Mouse (Mus musculus) thymus, postnatal 14 days (tissue): ENCODE results near the gene App.

Source experiments
- DNase-seq: peaks from one replicate; pipeline ENCODE4 v3.0.0; 2021

The App gene

DNA sequence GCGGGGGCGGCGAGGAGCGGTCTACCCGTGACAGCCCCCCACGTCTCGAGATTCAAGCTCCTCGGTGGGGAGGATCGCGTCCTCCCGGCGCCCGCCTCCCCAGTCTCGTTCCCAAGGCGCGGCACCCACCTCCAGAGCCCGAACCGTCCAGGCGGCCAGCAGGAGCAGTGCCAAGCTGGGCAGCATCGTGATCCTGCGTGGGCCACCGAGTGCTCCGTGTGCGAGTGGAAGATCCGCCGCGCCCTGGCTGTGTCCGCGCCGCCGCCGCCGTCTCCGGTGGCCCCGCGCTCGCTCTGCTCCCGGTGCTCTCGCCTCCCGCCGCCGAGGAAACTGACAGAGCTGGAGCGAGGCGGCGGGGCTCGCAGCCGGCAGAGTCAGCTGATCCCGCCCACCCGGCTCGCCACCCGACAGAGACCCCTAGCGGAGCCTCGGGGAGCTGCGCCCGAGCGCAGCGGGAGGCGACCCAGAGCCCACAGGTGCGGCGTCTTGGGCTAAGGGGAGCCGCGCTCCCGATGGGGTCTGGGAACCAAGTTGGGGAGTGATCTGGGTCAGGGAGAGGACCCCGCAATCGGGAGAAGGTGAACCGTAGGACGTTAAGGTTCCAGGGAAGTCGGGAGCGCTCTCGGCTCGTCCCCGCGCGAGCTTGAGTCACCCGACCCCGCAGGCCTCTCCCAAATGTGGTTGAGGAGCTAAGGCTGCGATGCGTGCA lies at the start of gene App:
Gene App, minus strand, starts transcription at position 394 of the 709 bp plus-strand sequence.
- DNase-seq = peak; percentile 82

DNA sequence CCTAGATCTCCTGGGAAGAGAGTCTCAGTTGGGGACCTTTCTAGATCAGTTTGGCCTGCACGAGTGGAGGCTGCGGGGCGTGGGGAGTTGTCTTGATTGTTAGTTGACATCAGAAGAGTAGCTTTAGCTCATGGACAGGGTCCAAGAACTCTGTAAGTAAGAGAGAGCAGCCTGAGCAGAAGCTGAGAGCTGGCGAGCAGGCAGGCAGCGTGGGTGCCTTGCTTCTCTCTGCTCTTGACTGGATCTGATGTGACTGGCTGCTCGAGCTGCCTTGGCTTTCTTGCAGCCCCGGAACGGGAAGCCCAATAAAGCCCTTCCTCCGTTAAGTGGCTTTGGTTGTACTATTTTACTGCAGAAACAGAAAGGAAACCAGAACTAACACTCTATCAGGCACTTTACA lies 42.3 kb upstream of the App start:
- DNase-seq = no peak

DNA sequence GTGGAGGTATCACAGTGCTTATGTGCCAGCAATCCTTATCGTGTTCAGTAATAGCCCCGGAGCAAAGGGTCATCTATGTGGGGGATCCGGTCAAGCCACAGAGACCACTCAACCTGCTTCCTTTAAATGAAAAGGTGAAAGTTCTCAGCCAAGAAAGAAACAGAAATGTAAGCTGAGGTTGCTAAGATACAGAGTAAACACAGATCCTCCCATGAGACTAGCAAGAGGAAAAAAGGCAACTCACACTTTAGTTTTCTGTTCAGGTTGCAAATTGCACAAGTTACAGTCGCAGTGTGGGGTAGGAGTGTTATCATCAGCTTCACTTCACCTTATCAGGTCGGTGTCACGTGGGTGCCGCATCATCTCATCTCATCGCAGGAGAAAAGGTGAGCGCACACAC lies 41.6 kb upstream of the App start:
- no peak for DNase-seq

DNA sequence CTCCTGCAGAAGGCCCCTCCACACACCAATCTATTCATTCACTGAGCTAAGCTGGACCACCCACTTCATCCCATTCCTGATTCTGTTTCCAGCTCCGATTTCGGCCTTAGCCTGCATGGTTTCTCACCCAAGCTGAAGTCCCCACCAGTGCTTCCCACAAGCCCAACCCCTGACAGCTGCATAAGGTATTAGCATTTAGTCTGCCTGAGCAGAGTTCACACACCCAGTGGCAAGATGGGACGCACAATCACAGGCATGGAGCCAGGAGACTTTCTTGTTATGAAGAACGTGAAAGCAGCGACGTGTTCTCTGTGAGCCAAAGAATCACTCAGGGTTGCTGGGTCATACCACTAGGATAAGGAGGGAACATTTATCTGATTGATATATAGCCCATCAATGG lies 22.1 kb upstream of the App start:
- DNase-seq = no peak

DNA sequence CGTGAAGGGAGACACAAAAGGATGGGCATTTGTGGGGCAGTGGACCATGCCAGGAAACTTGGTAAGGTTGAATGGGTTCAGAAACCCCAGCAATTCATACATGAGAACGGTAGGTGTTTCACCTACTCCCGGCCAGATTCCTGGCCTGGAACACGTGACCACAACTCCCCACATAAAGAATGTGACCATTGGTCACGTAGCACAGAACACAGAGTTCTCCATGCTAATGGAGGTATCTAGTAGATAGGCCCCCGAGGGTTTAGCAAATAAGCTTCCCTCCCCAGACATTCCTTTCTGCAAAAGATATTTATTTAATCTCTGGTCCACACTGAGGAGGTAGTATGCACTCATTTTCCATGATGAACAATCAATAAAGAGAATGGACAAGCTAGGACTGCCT lies 21.6 kb upstream of the App start:
- no peak for DNase-seq

DNA sequence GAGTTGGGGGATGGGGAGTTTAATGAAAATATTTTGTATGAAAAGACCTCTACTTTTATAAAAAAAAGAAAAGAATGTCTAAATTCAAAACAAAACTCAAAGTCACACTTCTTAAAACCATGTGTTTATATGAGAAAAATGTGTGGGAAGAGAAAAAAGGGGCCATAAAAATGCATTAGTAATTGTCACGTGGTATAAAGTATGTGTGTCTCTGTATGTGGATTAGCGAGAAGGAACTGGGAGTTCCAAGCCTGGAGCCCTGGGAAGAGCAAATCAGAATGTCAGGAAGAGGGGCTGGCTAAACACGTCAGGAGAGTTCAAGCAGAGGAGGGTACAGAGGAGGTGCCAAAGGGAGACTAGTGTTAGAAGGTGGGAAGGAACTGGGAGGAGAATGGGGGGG lies 7.9 kb upstream of the App start:
- DNase-seq = no peak

DNA sequence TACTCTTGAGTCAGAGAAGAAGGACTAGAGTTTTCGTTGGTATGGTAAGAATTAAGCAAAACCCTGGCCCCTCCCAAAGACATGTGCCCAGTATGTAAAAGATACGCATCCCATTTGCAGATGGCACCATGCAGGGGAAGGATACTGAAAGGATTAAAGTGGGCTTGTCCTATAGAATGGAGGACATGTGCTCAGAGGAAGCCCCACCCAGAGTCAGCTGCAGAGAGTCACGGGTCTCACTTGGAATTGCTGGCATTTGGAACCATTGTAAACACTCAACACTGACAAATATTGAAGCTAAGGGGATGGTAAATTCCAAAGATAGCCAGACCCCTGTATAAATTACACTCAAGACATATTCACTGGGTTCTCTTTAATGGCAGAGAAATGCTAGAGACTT lies 7.1 kb upstream of the App start:
- no peak for DNase-seq

DNA sequence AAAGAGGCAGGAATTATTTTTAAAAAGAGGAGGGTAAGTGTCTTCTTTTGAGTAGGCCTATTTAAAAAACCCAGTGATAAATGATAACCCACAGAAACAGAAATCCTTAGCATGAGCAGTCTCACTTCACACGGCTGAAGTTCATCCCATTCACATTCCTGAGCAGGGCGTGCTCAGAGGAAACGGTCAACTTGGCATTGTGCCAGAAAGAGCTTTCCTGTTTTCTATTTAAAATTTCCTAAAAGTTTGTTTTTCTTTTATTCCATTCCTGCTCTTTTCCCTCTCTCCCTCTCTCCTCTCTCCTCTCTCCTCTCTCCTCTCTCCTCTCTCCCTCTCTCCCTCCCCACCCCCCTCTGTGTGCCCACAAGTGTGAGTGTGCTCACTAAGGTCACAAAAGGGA lies 3.1 kb upstream of the App start:
- DNase-seq = no peak

DNA sequence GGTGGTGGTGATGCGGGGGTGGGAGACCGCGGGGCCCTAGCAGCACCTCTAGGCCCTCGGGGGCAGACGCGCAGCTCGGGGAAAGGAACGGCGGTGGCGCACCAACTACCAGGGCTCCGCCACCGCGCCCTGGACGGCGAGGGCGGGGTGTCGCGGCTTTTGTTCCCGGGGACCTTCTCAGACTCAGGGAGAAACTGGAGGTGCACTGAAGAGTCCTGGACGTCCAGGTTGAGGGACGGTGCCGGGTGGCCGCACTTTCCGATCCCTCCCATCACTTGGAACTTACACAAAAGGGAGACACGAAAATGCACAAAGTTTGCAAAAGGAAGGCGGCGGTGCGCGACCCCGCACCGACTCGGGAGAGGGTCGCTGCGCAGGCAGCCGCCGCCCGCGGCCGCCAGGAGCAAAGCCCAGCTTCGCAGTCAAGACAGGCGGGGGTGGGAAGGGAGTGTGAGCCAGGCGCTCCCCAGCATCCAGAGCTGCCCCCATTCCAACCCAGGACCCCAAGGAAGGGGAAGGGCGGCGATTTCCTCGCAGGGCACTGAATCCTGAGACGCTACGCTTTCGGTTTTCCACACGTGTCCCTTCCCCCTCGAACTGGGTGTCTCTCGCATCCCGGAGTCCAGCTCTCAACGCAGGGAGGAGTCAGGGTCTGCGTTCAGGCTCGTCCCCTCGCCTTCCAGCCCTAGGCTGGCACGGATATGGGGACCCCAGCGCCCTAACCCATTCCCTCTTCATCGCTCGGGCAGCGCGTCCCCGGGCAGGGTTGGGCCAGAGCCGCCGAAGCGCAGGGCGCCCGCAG lies 794 bp downstream of the App start:
- peak; percentile 27 for DNase-seq

DNA sequence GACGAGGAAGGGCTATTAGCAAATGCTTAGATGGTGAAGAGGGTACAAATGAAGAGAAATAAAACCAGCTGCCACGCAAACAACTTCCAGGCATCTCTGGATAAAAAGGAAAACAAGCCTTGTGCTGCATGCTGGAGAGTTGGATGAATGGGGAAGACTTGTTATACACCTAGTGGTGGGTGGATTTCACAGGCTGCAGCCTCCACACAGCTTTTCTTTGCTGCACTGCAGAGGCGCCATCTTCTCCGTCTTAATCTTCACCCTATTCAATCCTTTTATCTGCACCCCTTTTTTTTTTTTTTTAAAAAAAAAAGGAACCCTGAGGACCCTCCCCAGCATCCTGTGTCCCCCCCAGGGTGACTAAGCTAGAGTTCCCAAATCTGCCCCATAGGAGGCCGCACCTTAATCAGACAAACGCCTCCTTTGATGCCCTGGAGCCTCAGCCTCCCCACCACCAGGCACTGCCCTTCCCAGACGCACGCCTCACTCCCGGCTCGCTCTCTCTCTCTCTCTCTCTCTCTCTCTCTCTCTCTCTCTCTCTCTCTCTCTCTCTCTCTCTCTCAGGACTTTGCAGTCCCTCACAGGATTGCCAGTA lies 1.5 kb downstream of the App start:
- DNase-seq = no peak

DNA sequence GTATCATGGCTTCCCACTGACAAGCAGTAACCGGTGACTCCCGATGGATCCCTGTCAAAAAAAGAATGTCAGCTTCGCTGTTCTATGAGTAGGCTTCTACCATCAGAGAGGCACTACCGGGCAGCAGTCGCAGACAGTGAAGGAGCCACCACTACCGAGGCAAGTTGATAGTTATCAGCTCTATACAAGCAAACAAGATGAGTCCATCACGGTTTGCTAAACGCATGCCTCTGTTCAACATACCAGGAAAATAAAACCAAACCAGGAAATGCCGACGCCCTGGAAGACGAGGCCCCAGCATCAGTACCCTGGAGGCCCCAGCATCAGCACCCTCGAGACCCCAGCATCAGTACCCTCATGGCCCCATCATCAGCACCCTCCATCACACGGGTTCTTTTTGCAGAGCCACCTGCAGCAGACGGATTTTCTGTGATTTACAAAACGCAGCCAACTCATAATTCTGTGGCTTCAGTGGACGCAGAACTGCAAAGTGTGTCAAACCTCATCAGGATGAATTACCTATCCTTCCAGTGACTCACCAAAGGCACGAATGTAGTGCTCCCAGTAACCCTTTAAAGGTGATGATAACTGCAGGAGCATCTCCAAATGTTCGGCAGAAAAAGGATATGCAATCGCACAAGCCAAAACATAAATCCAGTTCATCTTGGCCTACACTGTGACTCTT lies 2.6 kb downstream of the App start:
- no peak for DNase-seq

DNA sequence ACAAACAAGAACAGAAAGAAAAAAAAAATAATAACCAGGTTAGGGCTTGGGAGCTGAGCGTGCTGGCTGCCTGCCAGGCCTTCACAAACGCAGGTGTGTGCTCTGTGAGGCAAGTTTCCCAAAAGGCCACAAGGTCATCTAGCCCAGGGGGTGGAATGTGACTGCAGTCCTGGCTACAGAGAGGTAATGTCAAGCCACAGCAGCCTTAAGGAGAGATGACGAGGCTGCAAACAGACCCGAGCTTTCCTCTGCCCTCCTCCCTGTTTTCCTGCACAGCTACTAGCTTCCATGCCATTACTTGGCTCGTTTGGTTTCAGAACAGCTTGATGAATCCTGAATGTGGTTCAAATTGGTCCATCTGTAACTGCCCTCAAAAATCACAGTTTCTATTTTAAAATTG lies 4.7 kb downstream of the App start:
- DNase-seq = no peak

DNA sequence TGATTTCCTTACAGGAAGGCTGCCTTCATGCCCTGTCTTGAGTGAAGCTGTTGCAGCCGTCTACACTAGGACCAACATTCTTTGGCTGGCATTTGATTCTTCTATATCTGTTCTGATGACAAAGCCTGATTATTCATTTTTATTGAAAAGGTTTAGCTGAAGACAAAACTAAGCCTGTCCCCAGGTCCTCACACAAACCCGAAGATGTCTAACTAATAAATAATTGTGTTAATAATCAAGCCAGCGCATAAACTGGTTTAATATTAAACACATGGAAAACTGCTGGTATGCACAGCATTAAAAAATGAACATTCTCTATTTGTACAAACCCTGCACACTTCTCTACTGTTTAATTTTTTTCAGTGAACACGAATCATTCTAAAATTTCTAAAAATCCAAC lies 7.4 kb downstream of the App start:
- DNase-seq = no peak

DNA sequence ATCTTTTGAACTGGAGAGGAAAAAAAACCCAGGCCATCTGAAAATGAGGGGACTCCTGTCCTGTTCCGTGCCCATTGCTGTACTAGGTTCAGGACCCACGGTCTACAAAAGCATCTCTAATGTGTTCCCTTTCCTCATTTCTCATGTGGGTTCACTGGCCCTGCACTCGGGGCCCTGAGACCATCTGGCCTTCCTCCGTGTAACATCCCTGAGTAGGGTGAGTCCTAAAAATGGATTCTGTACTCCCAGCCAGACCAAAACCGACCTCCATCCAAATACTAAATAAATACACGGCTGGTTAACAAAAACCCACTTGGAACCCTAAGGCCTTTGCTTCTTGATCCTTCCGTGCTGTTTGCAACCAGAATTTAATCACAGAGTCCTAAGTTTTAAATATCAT lies 7.9 kb downstream of the App start:
- DNase-seq = no peak

DNA sequence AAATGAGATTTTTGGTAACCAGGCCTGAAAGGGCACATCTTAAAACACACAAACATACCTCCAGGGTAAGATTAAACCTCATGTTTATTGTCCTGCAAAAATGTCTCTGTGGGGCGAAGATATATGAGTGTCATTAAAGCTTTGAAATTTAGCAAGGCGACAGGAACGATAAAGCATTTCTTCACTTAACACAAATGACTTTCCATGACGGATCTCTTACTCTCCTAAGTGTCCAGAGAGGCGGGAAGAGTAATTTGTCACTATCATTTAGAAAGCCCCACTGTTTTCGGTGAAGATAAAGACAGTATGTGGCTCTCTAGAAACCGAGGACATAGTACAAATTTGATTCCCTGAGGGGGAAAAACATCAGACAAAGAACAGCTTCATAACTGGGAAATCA lies 8.4 kb downstream of the App start:
- no peak for DNase-seq

DNA sequence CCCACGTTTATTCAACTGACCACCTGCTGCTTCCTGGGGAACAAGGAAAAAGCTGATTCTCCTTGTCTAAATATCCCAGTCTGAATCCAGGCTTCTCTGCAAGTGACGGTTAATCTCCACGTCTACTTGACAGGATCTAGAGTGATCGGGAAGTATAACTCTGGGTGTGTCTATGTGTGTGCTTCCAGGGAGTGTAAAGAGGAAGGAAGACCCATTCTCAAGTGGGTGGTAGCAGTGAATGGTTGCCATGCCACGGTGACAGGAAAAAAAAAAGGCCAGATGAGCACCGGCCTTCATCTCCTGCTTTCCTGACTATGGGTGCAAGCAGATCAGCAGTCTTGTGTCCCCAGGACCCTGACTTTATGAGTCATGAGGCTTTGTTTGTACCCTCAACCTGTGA lies 10.8 kb downstream of the App start:
- no peak for DNase-seq

DNA sequence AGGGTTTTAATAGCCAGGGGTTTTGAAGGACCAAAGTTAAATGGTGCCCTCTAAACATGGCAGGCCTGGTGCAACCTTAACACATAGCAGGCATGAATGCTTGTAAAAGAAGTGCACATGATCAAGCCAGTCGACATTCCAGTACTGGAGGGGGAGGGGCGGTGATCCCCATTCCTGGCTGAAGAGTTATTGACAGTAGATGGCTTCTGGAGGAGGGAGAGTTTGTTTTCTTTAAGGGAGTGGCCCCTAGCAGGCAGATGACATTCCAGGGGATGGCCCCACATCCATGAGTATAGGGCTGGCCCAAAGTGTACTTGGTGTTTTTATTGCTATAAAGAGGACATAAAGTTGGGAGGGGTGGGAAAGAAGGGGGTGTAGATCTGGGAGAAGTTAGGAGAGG lies 13.4 kb downstream of the App start:
- DNase-seq = no peak

DNA sequence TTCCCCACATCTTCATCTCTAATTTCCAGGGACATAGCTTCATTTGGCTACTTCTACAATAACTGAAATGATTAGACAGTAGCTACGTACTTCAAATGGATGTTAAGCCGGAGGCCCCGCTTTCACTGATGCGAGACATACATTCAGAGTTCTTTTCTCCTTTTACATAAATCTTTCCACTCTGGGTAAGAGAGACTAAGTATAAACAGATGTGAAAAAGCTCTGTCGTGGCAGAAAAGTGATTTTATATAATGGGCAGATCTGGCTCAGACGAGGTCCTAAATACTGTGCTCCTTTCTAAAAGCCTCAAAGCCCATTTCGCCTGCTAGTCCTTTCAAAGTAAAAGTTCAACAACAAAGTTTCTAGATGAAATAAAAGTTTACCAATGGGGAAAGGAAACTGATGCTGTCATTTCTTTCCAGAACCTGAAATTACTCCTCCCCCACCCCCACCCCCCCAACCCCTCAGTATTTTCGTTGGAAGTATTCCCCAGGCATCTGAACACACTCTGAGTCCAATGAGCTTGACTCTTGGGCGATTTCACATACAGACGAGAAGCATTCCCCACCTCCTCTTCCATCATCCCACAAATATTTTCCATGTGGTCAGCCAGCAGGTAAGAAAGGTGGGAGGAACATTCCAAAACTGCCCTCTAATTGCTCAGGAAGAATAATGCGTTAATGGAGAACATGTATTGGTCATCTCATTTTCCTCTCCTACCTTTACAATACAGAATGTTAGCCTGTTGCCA lies 15.6 kb downstream of the App start:
- DNase-seq = no peak

DNA sequence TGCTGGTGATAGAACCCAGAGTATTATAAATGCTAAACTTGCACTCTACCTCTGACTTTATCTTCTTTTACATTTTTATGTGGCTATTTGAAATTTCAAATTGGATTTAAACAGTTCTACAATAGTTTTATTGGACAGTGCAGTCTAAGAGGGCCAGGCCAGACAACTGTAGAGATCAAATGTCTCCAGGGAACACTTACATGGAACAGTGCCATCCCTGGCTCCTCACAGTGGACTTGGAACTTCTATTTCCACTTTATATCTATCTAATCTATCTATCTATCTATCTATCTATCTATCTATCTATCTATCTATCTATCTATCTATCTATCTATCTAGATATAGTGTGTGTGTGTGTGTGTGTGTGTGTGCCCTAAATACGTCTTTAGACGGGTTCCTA lies 16.4 kb downstream of the App start:
- no peak for DNase-seq

DNA sequence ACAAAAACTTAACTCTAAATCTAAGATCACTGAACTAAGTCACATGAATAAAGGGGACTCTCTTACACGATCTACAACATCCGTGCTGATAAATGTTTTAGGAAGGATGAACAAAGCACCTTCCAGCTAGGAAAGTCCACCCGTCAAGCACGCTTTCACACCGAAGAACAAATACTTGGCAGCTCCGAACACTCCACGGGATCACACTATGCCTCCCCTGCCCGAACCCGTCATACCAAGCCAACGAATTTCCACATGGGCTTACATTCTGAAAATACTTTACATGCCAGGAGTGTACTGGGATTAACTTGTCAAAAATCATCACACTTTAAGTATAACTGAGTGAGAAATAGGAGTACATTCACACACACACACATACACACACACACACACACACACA lies 17.7 kb downstream of the App start:
- no peak for DNase-seq

DNA sequence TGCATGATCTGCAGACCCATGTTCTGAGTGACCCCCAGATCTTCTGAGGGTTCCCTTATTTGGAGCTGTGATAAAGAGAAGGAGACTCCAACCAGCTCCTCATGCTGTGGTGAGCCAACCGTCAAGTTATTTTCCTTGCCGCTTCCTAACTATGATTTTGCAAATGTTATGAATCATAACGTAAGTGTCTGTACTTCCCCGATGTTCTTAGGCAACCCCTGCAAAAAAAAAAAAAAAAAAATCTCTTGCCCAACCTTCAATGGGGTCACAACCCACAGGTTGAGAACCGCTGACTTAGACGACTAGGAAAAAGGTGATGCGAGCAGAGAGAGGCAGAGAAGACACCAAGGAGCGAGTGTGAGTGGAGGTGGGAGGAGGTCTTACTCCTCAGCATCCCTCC lies 21.1 kb downstream of the App start:
- DNase-seq = no peak

DNA sequence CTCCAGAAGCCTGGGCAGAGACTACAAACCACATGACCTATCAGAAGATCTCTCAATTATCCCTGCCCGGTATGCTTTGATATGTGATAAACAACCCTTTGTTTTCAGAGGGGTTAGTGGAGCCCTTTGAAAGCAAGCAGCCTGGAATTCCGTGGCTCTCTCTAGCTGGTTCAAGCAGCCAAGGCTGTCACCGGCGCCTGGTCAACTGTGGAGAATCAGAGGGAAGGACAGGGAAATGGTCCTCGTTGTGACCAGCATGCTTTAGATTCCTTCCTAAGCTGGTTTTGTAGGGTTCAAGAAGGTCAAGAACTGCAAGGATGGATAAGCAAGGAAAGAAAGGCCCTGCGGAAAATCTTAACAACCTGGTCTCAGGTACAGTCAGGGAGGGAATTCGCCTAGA lies 21.9 kb downstream of the App start:
- no peak for DNase-seq

DNA sequence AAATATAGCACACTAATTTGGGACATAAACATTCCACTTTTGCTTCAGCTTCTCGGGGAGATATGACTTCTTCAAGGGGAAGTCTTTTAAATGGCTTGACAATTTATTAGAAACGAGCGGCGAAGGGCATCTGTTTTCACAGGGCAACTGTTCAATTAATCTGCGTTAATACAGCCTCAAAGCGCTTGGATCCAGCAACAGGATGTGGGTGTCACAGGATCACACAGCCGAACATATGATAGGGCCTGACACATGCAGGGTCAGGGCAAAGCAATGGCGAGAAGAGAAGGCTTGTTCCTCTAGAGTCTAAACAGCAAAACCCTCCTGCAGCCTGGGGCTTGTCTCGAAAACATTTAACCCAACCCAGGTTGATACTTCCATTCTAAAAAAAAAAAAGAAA lies 22.7 kb downstream of the App start:
- DNase-seq = no peak
